Mouse (Mus musculus): ENCODE results near the gene Zfp595.
"Not testable (repeated sequence)": the region's sequence is repeated elsewhere in the genome, so short reads cannot be mapped to it uniquely, and the experiment has no call there.

Zfp595 gene

GRCm38 (mm10) chr13:67332019-67332724, at the start of gene Zfp595:
Gene Zfp595 (minus strand): TSS chr13:67332570.
- in situ Hi-C loops (cut with MboI; ENCODE audit: low sequenced_read_pairs) = no loop called here

- in situ Hi-C loops (cut with MboI; ENCODE audit: low sequenced_read_pairs) = not testable (repeated sequence)
Observed at GRCm38 (mm10) chr13:67376255-67376654, 43.9 kb upstream of the Zfp595 start.

GRCm38 (mm10) chr13:67375050-67375911, 42.9 kb upstream of the Zfp595 start, which contains the start of the genes Gm28041 and Zfp456:
Gene Gm28041 (minus strand): TSS chr13:67375733.
Gene Zfp456 (minus strand): TSS chr13:67375810.
- in situ Hi-C loops (cut with MboI; ENCODE audit: low sequenced_read_pairs) = not testable (repeated sequence)

GRCm38 (mm10) chr13:67360131-67360744, 27.9 kb upstream of the Zfp595 start, which contains the start of the genes Gm28044 and Zfp953:
Gene Gm28044 (minus strand): TSS chr13:67360536.
Gene Zfp953 (minus strand): TSS chr13:67360605.
- in situ Hi-C loops (cut with MboI; ENCODE audit: low sequenced_read_pairs) = no loop called here

- in situ Hi-C loops (cut with MboI; ENCODE audit: low sequenced_read_pairs) = no loop called here
Observed at GRCm38 (mm10) chr13:67351854-67352253, 19.5 kb upstream of the Zfp595 start.

GRCm38 (mm10) chr13:67343422-67343821, 11.1 kb upstream of the Zfp595 start:
- in situ Hi-C loops (cut with MboI; ENCODE audit: low sequenced_read_pairs) = no loop called here

GRCm38 (mm10) chr13:67332877-67333276, 507 bp upstream of the Zfp595 start:
- in situ Hi-C loops (cut with MboI; ENCODE audit: low sequenced_read_pairs) = no loop called here

GRCm38 (mm10) chr13:67306718-67307117, 25.7 kb downstream of the Zfp595 start:
- in situ Hi-C loops (cut with MboI; ENCODE audit: low sequenced_read_pairs) = no loop called here

- in situ Hi-C loops (cut with MboI; ENCODE audit: low sequenced_read_pairs) = no loop called here
Observed at GRCm38 (mm10) chr13:67305822-67306672, 26.3 kb downstream of the Zfp595 start, which contains the start of gene Zfp457. Gene Zfp457 (minus strand): TSS chr13:67306485.

GRCm38 (mm10) chr13:67278314-67278713, 54.1 kb downstream of the Zfp595 start, which contains the start of gene Zfp458:
Gene Zfp458 (minus strand): TSS chr13:67278466.
- in situ Hi-C loops (cut with MboI; ENCODE audit: low sequenced_read_pairs) = no loop called here

- in situ Hi-C loops (cut with MboI; ENCODE audit: low sequenced_read_pairs) = not testable (repeated sequence)
Observed at GRCm38 (mm10) chr13:67269383-67270065, 62.8 kb downstream of the Zfp595 start.

- in situ Hi-C loops (cut with MboI; ENCODE audit: low sequenced_read_pairs) = no loop called here
Observed at GRCm38 (mm10) chr13:67268568-67269369, 63.6 kb downstream of the Zfp595 start.

All from CH12F3 (cell line).